In the genomic region with DNA sequence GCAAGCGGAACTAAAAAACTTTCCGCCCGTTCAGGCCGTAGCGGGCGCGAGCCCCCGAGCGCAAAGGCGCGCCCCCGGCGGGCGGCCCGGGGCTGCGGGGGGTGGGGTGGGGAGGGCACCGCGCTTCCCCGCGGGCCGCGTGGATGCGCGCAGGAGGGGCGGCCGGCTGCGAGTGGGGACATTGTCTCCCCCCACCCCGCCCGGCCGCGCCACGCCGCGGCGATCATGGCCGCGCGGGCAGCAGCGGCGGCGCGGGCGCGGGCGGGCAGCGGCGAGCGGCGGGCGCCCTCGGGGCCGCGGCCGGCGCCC, we compare ENCODE assay signal across 8 mouse cellular contexts. TPM values are rescaled to one million over a fixed set of nuclear protein-coding genes. Genes with fewer than 3 reads are reported as not detected.
A peak's percentile ranks its signal among the peaks of the same experiment; 100 is the strongest.
DNase-seq lines count a peak whose midpoint lies in the region; ATAC-seq and TF ChIP-seq lines count a peak whose summit lies in the region.

No protein-coding gene starts in this region.

- peak; percentile 58 for ATAC-seq in kidney, postnatal 0 days (replicated peaks; ENCODE audit: low FRiP score, low read depth)
- peak; percentile 29 for ATAC-seq in hindbrain, embryonic 11.5 days (ENCODE audit: low FRiP score)
- ATAC-seq in midbrain, embryonic 13.5 days = no peak; the same call in none of the 2 replicates

- H3K27me3 ChIP-seq in kidney, postnatal 0 days (ENCODE audit: insufficient read depth, low read length) = no peaks in the 10 kb centered on the region
- H3K27me3 ChIP-seq in hindbrain, embryonic 11.5 days (ENCODE audit: control insufficient read depth, insufficient read depth, low read length) = no peaks in the 10 kb centered on the region
- 0 out of 2 replicates have a peak, but pooled peaks cover 4% of the 10 kb centered on the region for H3K27me3 ChIP-seq in midbrain, embryonic 13.5 days

- H3K36me3 ChIP-seq in kidney, postnatal 0 days (ENCODE audit: insufficient read depth, low read length) = no peaks in the 10 kb centered on the region
- H3K36me3 ChIP-seq in hindbrain, embryonic 11.5 days (ENCODE audit: control insufficient read depth, insufficient read depth, low read length) = no peaks in the 10 kb centered on the region
- no peaks in the 10 kb centered on the region for H3K36me3 ChIP-seq in midbrain, embryonic 13.5 days

- peak overlapping the region; percentile 95 for H3K9ac ChIP-seq in kidney, postnatal 0 days (ENCODE audit: low read depth, low read length)
- peak overlapping the region; percentile 100 for H3K9ac ChIP-seq in hindbrain, embryonic 11.5 days (ENCODE audit: low read depth, low read length)
- H3K9ac ChIP-seq in midbrain, embryonic 13.5 days (replicated peaks) = peak overlapping the region; percentile 100

- H3K4me2 ChIP-seq in kidney, postnatal 0 days (ENCODE audit: low read length) = peak overlapping the region; percentile 68
- H3K4me2 ChIP-seq in hindbrain, embryonic 11.5 days (replicated peaks; ENCODE audit: low read depth, low read length) = peak overlapping the region; percentile 61
- peak overlapping the region; percentile 70 for H3K4me2 ChIP-seq in midbrain, embryonic 13.5 days (replicated peaks)

- no peak for TF ChIP-seq POLR2A in cortical plate, adult 2 months (IDR thresholded peaks at IDR 0.05; ENCODE audit: extremely low read depth, insufficient read depth, low read length)

- H3K4me3 ChIP-seq in kidney, postnatal 0 days (replicated peaks; ENCODE audit: low read depth, low read length) = peak overlapping the region; percentile 92
- peak overlapping the region; percentile 98 for H3K4me3 ChIP-seq in cortical plate, adult 2 months (ENCODE audit: insufficient read depth, low read length)
- H3K4me3 ChIP-seq in hindbrain, embryonic 11.5 days (ENCODE audit: low read depth, low read length) = peak overlapping the region; percentile 98
- H3K4me3 ChIP-seq in midbrain, embryonic 13.5 days (replicated peaks) = peak overlapping the region; percentile 92

- no peaks in the 10 kb centered on the region for H3K4me1 ChIP-seq in kidney, postnatal 0 days (replicated peaks; ENCODE audit: insufficient read depth, low read length)
- peaks cover 2% of the 10 kb centered on the region; the same call in 1 of the 2 replicates for H3K4me1 ChIP-seq in cortical plate, adult 2 months (ENCODE audit: control insufficient read depth, insufficient read depth, low read length)
- peaks cover 3% of the 10 kb centered on the region; the same call in 1 of the 2 replicates for H3K4me1 ChIP-seq in hindbrain, embryonic 11.5 days (replicated peaks; ENCODE audit: control insufficient read depth, insufficient read depth, low read length)
- H3K4me1 ChIP-seq in midbrain, embryonic 13.5 days (replicated peaks) = peaks cover 42% of the 10 kb centered on the region

- no peaks in the 10 kb centered on the region for H3K9me3 ChIP-seq in kidney, postnatal 0 days (replicated peaks; ENCODE audit: low read length)
- H3K9me3 ChIP-seq in hindbrain, embryonic 11.5 days (ENCODE audit: control insufficient read depth, low read length) = no peaks in the 10 kb centered on the region
- no peaks in the 10 kb centered on the region for H3K9me3 ChIP-seq in midbrain, embryonic 13.5 days

- peak overlapping the region; percentile 100 for H3K27ac ChIP-seq in kidney, postnatal 0 days
- peak overlapping the region; percentile 100 for H3K27ac ChIP-seq in cortical plate, adult 2 months (ENCODE audit: insufficient read depth, low read length)
- peak overlapping the region; percentile 100 for H3K27ac ChIP-seq in hindbrain, embryonic 11.5 days (ENCODE audit: low read depth, low read length)
- H3K27ac ChIP-seq in midbrain, embryonic 13.5 days = peak overlapping the region; percentile 100

- WGBS in kidney, postnatal 0 days = 0% methylated on average over 12 of the region's 55 CpGs
- 6% methylated on average over 26 of the region's 55 CpGs for WGBS in hindbrain, embryonic 11.5 days
- WGBS in midbrain, embryonic 13.5 days = under 1% methylated on average over 35 of the region's 55 CpGs

- no peak for DNase-seq in kidney, postnatal 0 days (ENCODE audit: low spot score)
- DNase-seq in kidney, postnatal 14 days = no peak
- DNase-seq in hindbrain, embryonic 11.5 days (ENCODE audit: low spot score) = no peak
- no peak for DNase-seq in urinary bladder, postnatal 36 days (ENCODE audit: low spot score in 2 of 2)
- no peak for DNase-seq in layer of hippocampus, postnatal 36 days
- no peak for DNase-seq in frontal cortex, postnatal 36 days (ENCODE audit: low spot score in 2 of 2)

- TF ChIP-seq CTCF in kidney, postnatal 0 days (IDR thresholded peaks at IDR 0.05; ENCODE audit: low read depth) = no peak
- no peak for TF ChIP-seq CTCF in cortical plate, adult 2 months (IDR thresholded peaks at IDR 0.05; ENCODE audit: extremely low read depth, insufficient read depth, low read length)

RNA-seq across cellular contexts. Expression of a gene that starts 0.3 kb away (rescaled TPM):
- polyA plus RNA-seq in kidney, postnatal 0 days (2015; fragmentation: Nextera tagmentation; extraction: Ambion mirVana) = 9.2 and 10.1 TPM in 2 replicates
- 22.8 and 24.4 TPM in 2 replicates for polyA plus RNA-seq in cortical plate, adult 2 months (2012; rRNA removed)
- polyA plus RNA-seq in hindbrain, embryonic 11.5 days (2014; fragmentation: Nextera tagmentation; extraction: Ambion mirVana) = 13.1 and 18.6 TPM in 2 replicates
- polyA plus RNA-seq in midbrain, embryonic 13.5 days (2015; fragmentation: Nextera tagmentation; extraction: Ambion mirVana) = 14.0 and 14.8 TPM in 2 replicates
- total RNA-seq in layer of hippocampus, postnatal 36 days (2021) = 100 to 1,000 TPM; 100 to 110 TPM
